Mouse (Mus musculus): ENCODE measurements at regions not wholly inside any gene's neighbourhood (a gene's known extent, or its start where the extent isn't known, plus 50 kb on each side); places are given as distances from the start of the nearest gene placed in this dataset.

DNA sequence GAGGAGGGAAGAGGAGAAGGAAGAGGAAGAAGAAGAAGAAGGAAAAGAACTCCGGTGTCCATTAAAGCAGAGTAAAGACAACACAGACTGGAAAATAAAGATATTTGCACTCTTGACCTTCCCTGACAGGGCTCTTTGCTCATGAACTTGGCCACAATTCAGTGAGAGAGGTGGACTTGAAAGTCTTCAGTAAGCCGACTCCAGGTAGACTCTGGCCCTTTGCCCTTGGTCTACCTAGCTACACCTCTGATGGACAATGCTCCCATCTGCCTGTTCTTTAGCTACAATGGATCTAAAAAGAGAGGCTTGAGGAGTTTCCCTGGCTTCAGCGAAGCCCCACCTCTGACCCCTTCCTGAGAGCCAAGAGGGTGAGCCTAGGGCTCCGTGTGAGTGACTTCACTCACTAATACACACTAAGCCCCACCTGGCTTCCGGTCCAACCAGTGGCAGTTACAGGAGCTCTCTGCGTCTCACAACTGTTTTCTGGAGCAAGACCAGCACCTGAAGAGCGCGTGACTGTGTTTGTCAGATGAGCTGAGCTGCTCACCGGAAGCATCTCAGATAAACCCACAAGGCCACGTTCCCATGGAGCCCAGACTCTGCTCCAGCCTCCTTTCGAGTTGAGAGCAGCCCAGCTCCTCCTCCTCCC lies 132.4 kb downstream of the Inhbb start:
- Histone ChIP-seq H3K9ac (ENCODE audit: low read depth, low read length) (no peak overlapping the region), H3K4me1 (ENCODE audit: control insufficient read depth, insufficient read depth, low read length) (peaks cover 28% of the 10 kb centered on the region), H3K27me3 (ENCODE audit: control insufficient read depth, insufficient read depth, low read length) (no peaks in the 10 kb centered on the region), H3K27ac (replicated peaks; ENCODE audit: insufficient read depth, low read depth, low read length) (no peak overlapping the region), H3K4me3 (ENCODE audit: insufficient read depth, low read depth, low read length) (no peak overlapping the region), H3K36me3 (ENCODE audit: control insufficient read depth, insufficient read depth, low read length) (no peaks in the 10 kb centered on the region), H3K79me2 (ENCODE audit: control insufficient read depth, insufficient read depth, low read length) (no peaks in the 10 kb centered on the region)
- TF ChIP-seq CTCF (IDR thresholded peaks at IDR 0.05; ENCODE audit: low read depth, low read length) (no peak), POLR2A (IDR thresholded peaks at IDR 0.05; ENCODE audit: extremely low read depth, insufficient read depth, low read length) (no peak)
- WGBS, result 18% methylated on average over 11 of the region's 11 CpGs
- DNase-seq (ENCODE audit: extremely low read depth, low read depth, low spot score), result peak; percentile 46

DNA sequence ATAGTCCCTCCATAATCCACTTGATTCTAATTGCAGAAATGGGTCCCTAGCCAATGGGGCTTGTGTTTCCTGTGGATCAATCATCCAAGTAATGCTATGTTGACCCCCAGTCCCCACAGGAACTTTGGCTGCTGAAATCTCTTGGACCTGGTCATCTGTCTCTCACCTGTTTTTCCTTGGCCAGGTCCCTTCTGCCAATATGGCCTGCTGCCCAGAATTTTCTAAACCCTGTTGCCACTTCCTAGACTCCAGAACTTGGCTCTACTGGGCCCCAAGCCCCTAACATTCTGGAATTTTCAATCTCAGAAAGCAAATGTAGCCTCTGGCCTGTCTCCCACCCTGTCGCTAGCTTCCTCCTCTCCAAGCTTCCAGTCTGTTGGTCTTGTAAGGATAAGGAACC lies 139.6 kb downstream of the Inhbb start:
- Histone ChIP-seq H3K79me2 (ENCODE audit: control insufficient read depth, insufficient read depth, low read length) (no peaks in the 10 kb centered on the region), H3K36me3 (ENCODE audit: control insufficient read depth, insufficient read depth, low read length) (no peaks in the 10 kb centered on the region), H3K27ac (replicated peaks; ENCODE audit: insufficient read depth, low read depth, low read length) (no peak overlapping the region), H3K4me1 (ENCODE audit: control insufficient read depth, insufficient read depth, low read length) (peaks cover 1% of the 10 kb centered on the region; the same call in 1 of the 2 replicates), H3K4me3 (ENCODE audit: insufficient read depth, low read depth, low read length) (no peak overlapping the region), H3K27me3 (ENCODE audit: control insufficient read depth, insufficient read depth, low read length) (0 out of 2 replicates have a peak, but pooled peaks cover 4% of the 10 kb centered on the region), H3K9ac (ENCODE audit: low read depth, low read length) (no peak overlapping the region)
- WGBS, result 97% methylated on average over 1 of the region's 1 CpGs
- DNase-seq (ENCODE audit: extremely low read depth, low read depth, low spot score), result peak; percentile 19
- TF ChIP-seq POLR2A (IDR thresholded peaks at IDR 0.05; ENCODE audit: extremely low read depth, insufficient read depth, low read length) (no peak), CTCF (IDR thresholded peaks at IDR 0.05; ENCODE audit: low read depth, low read length) (no peak)

DNA sequence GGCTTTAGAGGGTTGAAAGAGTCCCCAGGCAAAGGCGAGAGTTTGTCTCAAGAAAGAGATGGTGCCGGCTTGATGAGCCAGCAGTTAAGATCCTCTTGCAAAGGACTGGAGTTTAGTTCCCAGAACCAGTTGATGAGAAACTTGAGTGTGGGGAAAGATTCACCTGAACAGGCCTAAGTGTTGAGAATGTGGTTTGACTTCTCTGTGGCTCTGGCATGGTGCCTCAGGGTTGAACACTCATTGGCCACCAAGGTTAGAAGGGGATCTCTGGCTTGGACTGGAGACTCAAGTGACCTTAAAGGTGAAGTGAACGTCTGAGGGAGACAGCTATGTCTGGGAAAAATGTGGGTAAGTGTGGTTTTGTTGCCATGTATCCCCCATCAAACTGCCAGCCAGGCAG lies 142.8 kb downstream of the Inhbb start:
- no peak overlapping the region for H3K9ac ChIP-seq (ENCODE audit: low read depth, low read length)
- H3K4me1 ChIP-seq (ENCODE audit: control insufficient read depth, insufficient read depth, low read length), result peaks cover 1% of the 10 kb centered on the region; the same call in 1 of the 2 replicates
- 0 out of 2 replicates have a peak, but pooled peaks cover 4% of the 10 kb centered on the region for H3K27me3 ChIP-seq (ENCODE audit: control insufficient read depth, insufficient read depth, low read length)
- 85% methylated on average over 3 of the region's 3 CpGs for WGBS
- no peak overlapping the region for H3K4me3 ChIP-seq (ENCODE audit: insufficient read depth, low read depth, low read length)
- no peak for DNase-seq (ENCODE audit: extremely low read depth, low read depth, low spot score)
- H3K36me3 ChIP-seq (ENCODE audit: control insufficient read depth, insufficient read depth, low read length), result no peaks in the 10 kb centered on the region
- TF ChIP-seq CTCF (IDR thresholded peaks at IDR 0.05; ENCODE audit: low read depth, low read length) (no peak), POLR2A (IDR thresholded peaks at IDR 0.05; ENCODE audit: extremely low read depth, insufficient read depth, low read length) (no peak)
- no peak overlapping the region for H3K27ac ChIP-seq (replicated peaks; ENCODE audit: insufficient read depth, low read depth, low read length)
- H3K79me2 ChIP-seq (ENCODE audit: control insufficient read depth, insufficient read depth, low read length), result no peaks in the 10 kb centered on the region

DNA sequence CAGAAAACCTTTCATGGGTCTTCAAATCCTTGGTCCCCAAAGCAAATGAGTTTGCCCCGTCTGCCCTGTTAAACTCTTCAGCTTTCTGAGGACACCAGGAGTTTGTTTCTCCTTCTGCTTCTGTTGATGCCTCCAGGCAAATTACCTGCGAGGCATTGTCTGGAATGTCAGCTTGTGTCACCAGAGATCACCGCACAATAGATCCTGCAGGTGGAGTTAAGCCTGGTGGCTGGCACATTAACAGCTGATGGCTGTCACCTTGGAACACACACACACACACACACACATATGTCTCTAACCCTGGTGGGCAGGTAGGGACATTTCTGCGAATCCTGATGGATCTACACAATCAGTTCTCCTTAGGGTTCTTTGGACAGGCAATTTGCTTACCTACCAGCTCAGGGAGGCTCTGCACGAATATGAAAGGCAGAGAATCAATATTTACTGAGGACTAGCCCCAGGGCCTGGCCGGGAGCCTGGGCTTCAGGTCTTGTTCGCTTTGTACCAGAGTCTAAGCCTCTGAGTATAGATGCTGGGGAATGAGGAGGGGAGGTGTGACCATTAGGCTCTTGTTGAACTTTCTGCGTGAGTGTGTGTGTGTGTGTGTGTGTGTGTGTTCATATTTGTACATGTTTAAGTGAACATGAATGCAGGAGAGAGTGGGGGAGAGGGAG lies 143.4 kb downstream of the Inhbb start:
- Histone ChIP-seq H3K9ac (ENCODE audit: low read depth, low read length) (no peak overlapping the region), H3K4me3 (ENCODE audit: insufficient read depth, low read depth, low read length) (no peak overlapping the region), H3K79me2 (ENCODE audit: control insufficient read depth, insufficient read depth, low read length) (no peaks in the 10 kb centered on the region), H3K27ac (replicated peaks; ENCODE audit: insufficient read depth, low read depth, low read length) (no peak overlapping the region), H3K36me3 (ENCODE audit: control insufficient read depth, insufficient read depth, low read length) (no peaks in the 10 kb centered on the region), H3K4me1 (ENCODE audit: control insufficient read depth, insufficient read depth, low read length) (peaks cover 1% of the 10 kb centered on the region; the same call in 1 of the 2 replicates), H3K27me3 (ENCODE audit: control insufficient read depth, insufficient read depth, low read length) (0 out of 2 replicates have a peak, but pooled peaks cover 4% of the 10 kb centered on the region)
- TF ChIP-seq POLR2A (IDR thresholded peaks at IDR 0.05; ENCODE audit: extremely low read depth, insufficient read depth, low read length) (no peak), CTCF (IDR thresholded peaks at IDR 0.05; ENCODE audit: low read depth, low read length) (no peak)
- 40% methylated on average over 8 of the region's 8 CpGs for WGBS
- peak; percentile 22 for DNase-seq (ENCODE audit: extremely low read depth, low read depth, low spot score)

DNA sequence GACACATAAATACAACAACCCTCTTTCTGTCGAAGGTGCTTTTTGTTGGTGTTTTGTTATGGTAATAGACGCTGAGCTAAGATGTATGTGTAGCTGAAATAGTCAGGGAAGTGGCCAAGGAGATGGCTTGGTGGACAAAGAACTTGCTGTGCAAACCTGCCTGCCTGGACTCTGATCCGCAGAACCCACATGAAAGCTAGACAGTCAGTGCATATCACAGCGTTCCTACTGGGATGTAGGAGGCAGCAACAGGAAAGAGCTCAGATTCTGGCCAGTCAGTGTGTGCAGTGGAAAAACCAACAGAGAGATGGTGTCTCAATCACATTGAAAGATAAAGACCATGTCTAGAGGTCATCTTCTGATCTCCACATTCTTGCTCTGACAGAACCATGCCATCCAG lies 144.1 kb downstream of the Inhbb start:
- DNase-seq (ENCODE audit: extremely low read depth, low read depth, low spot score), result no peak
- WGBS, result 69% methylated on average over 4 of the region's 4 CpGs
- TF ChIP-seq POLR2A (IDR thresholded peaks at IDR 0.05; ENCODE audit: extremely low read depth, insufficient read depth, low read length), result no peak

DNA sequence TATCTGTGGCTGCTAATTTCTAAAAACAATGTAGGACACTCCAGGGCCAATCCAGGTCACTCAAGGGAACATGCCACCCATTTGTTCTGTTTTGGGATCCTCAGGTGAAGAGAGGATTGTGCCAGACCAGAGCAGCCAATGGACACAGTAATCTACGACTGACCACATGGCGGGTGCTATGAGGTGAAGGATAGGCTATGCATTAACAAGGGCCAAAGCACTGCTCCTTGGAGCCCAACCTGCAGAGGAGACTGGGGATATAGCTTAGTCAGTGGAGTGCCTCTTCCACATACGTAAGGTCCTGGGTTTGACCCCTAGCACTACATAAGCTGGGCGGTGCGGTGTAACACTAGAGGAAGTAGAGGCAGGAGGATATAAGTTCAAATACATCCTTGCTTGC lies 156.0 kb downstream of the Inhbb start:
- no peaks in the 10 kb centered on the region for H3K4me1 ChIP-seq (ENCODE audit: control insufficient read depth, insufficient read depth, low read length)

More for the DNA sequence above, 144.1 kb downstream of the Inhbb start:
- Histone ChIP-seq H3K9ac (ENCODE audit: low read depth, low read length) (no peak overlapping the region), H3K79me2 (ENCODE audit: control insufficient read depth, insufficient read depth, low read length) (no peaks in the 10 kb centered on the region), H3K27me3 (ENCODE audit: control insufficient read depth, insufficient read depth, low read length) (0 out of 2 replicates have a peak, but pooled peaks cover 4% of the 10 kb centered on the region), H3K4me3 (ENCODE audit: insufficient read depth, low read depth, low read length) (no peak overlapping the region), H3K36me3 (ENCODE audit: control insufficient read depth, insufficient read depth, low read length) (no peaks in the 10 kb centered on the region), H3K4me1 (ENCODE audit: control insufficient read depth, insufficient read depth, low read length) (peaks cover 1% of the 10 kb centered on the region; the same call in 1 of the 2 replicates), H3K27ac (replicated peaks; ENCODE audit: insufficient read depth, low read depth, low read length) (no peak overlapping the region)

More for the DNA sequence above, 156.0 kb downstream of the Inhbb start:
- no peak for DNase-seq (ENCODE audit: extremely low read depth, low read depth, low spot score)
- WGBS, result 96% methylated on average over 5 of the region's 5 CpGs
- no peaks in the 10 kb centered on the region; the same call in 1 of the 2 replicates for H3K27me3 ChIP-seq (ENCODE audit: control insufficient read depth, insufficient read depth, low read length)
- TF ChIP-seq POLR2A (IDR thresholded peaks at IDR 0.05; ENCODE audit: extremely low read depth, insufficient read depth, low read length), result no peak
- no peak for TF ChIP-seq CTCF (IDR thresholded peaks at IDR 0.05; ENCODE audit: low read depth, low read length)
- no peak overlapping the region for H3K27ac ChIP-seq (replicated peaks; ENCODE audit: insufficient read depth, low read depth, low read length)
- no peak overlapping the region for H3K9ac ChIP-seq (ENCODE audit: low read depth, low read length)
- H3K36me3 ChIP-seq (ENCODE audit: control insufficient read depth, insufficient read depth, low read length), result no peaks in the 10 kb centered on the region
- no peak overlapping the region for H3K4me3 ChIP-seq (ENCODE audit: insufficient read depth, low read depth, low read length)
- H3K79me2 ChIP-seq (ENCODE audit: control insufficient read depth, insufficient read depth, low read length), result no peaks in the 10 kb centered on the region
